Mouse (Mus musculus): ENCODE measurements around the gene 4833423E24Rik. TPM values are rescaled to one million over a fixed set of nuclear protein-coding genes. Genes with fewer than 3 reads are reported as not detected.

Gene 4833423E24Rik
- 0.32 and 0.34 TPM in 2 replicates for polyA plus RNA-seq (2015; fragmentation: Nextera tagmentation; extraction: Ambion mirVana)

GRCm38 (mm10) chr2:85518879-85519278 is at the start of gene 4833423E24Rik:
4833423E24Rik (minus strand) TSS chr2:85519024.
- 28% methylated on average over 4 of the region's 4 CpGs for WGBS
- Histone ChIP-seq H3K4me1 (no peaks in the 10 kb centered on the region), H3K27ac (no peak within 1 kb of the TSS), H3K4me3 (no peak within 1 kb of the TSS), H3K4me2 (replicated peaks) (no peak within 1 kb of the TSS), H3K27me3 (no peaks in the 10 kb centered on the region), H3K9me3 (no peaks in the 10 kb centered on the region), H3K9ac (no peak within 1 kb of the TSS), H3K36me3 (no peaks in the 10 kb centered on the region)
- ATAC-seq (ENCODE audit: low FRiP score, low read depth) = no peak

GRCm38 (mm10) chr2:85561187-85561586 is 42.4 kb upstream of the 4833423E24Rik start:
- Histone ChIP-seq H3K27ac (no peak overlapping the region), H3K9ac (no peak overlapping the region), H3K4me1 (no peaks in the 10 kb centered on the region), H3K9me3 (no peaks in the 10 kb centered on the region), H3K27me3 (no peaks in the 10 kb centered on the region), H3K36me3 (no peaks in the 10 kb centered on the region), H3K4me2 (replicated peaks) (no peak overlapping the region), H3K4me3 (no peak overlapping the region)
- 20% methylated on average over 4 of the region's 4 CpGs for WGBS
- no peak for ATAC-seq (ENCODE audit: low FRiP score, low read depth)

- Histone ChIP-seq H3K27ac (no peak overlapping the region), H3K9ac (no peak overlapping the region), H3K36me3 (no peaks in the 10 kb centered on the region), H3K4me3 (no peak overlapping the region), H3K4me1 (no peaks in the 10 kb centered on the region), H3K4me2 (replicated peaks) (no peak overlapping the region), H3K9me3 (no peaks in the 10 kb centered on the region), H3K27me3 (no peaks in the 10 kb centered on the region)
- no peak for ATAC-seq (ENCODE audit: low FRiP score, low read depth)
- WGBS = 57% methylated on average over 4 of the region's 4 CpGs
Observed at GRCm38 (mm10) chr2:85560226-85560625, 41.4 kb upstream of the 4833423E24Rik start.

GRCm38 (mm10) chr2:85554806-85555205 is 36.0 kb upstream of the 4833423E24Rik start:
- 46% methylated on average over 1 of the region's 1 CpGs for WGBS
- Histone ChIP-seq H3K9me3 (no peaks in the 10 kb centered on the region), H3K4me3 (no peak overlapping the region), H3K27me3 (no peaks in the 10 kb centered on the region), H3K4me2 (replicated peaks) (no peak overlapping the region), H3K36me3 (no peaks in the 10 kb centered on the region), H3K27ac (no peak overlapping the region), H3K4me1 (no peaks in the 10 kb centered on the region), H3K9ac (no peak overlapping the region)
- no peak for ATAC-seq (ENCODE audit: low FRiP score, low read depth)

- Histone ChIP-seq H3K9me3 (no peaks in the 10 kb centered on the region), H3K36me3 (no peaks in the 10 kb centered on the region), H3K9ac (no peak overlapping the region), H3K27ac (no peak overlapping the region), H3K4me3 (no peak overlapping the region), H3K4me1 (no peaks in the 10 kb centered on the region), H3K27me3 (no peaks in the 10 kb centered on the region), H3K4me2 (replicated peaks) (no peak overlapping the region)
- no peak for ATAC-seq (ENCODE audit: low FRiP score, low read depth)
- 70% methylated on average over 1 of the region's 1 CpGs for WGBS
Observed at GRCm38 (mm10) chr2:85533934-85534333, 15.1 kb upstream of the 4833423E24Rik start.

GRCm38 (mm10) chr2:85532082-85532778 is 13.4 kb upstream of the 4833423E24Rik start:
- H3K9ac ChIP-seq = no peak overlapping the region
- H3K4me2 ChIP-seq (replicated peaks) = no peak overlapping the region
- H3K4me1 ChIP-seq = no peaks in the 10 kb centered on the region
- H3K4me3 ChIP-seq = no peak overlapping the region
- no peak for ATAC-seq (ENCODE audit: low FRiP score, low read depth)
- H3K36me3 ChIP-seq = no peaks in the 10 kb centered on the region
- no peaks in the 10 kb centered on the region for H3K9me3 ChIP-seq
- no peaks in the 10 kb centered on the region for H3K27me3 ChIP-seq
- H3K27ac ChIP-seq = no peak overlapping the region
- WGBS = 61% methylated on average over 2 of the region's 2 CpGs

- no peak for ATAC-seq (ENCODE audit: low FRiP score, low read depth)
- H3K9me3 ChIP-seq = no peaks in the 10 kb centered on the region
- no peaks in the 10 kb centered on the region for H3K4me1 ChIP-seq
- H3K36me3 ChIP-seq = no peaks in the 10 kb centered on the region
- H3K4me3 ChIP-seq = no peak overlapping the region
- no peaks in the 10 kb centered on the region for H3K27me3 ChIP-seq
- H3K9ac ChIP-seq = no peak overlapping the region
- H3K27ac ChIP-seq = no peak overlapping the region
- 79% methylated on average over 2 of the region's 2 CpGs for WGBS
- no peak overlapping the region for H3K4me2 ChIP-seq (replicated peaks)
Observed at GRCm38 (mm10) chr2:85522859-85523489, 4.2 kb upstream of the 4833423E24Rik start.

- H3K4me1 ChIP-seq = no peaks in the 10 kb centered on the region
- H3K9me3 ChIP-seq = no peaks in the 10 kb centered on the region
- H3K9ac ChIP-seq = no peak overlapping the region
- ATAC-seq (ENCODE audit: low FRiP score, low read depth) = no peak
- H3K4me2 ChIP-seq (replicated peaks) = no peak overlapping the region
- H3K4me3 ChIP-seq = no peak overlapping the region
- no peaks in the 10 kb centered on the region for H3K27me3 ChIP-seq
- no peak overlapping the region for H3K27ac ChIP-seq
- 84% methylated on average over 10 of the region's 10 CpGs for WGBS
- H3K36me3 ChIP-seq = no peaks in the 10 kb centered on the region
Observed at GRCm38 (mm10) chr2:85518292-85518691, 532 bp downstream of the 4833423E24Rik start.

GRCm38 (mm10) chr2:85510376-85510775 is 8.4 kb downstream of the 4833423E24Rik start:
- no peak overlapping the region for H3K4me3 ChIP-seq
- no peaks in the 10 kb centered on the region for H3K4me1 ChIP-seq
- no peak overlapping the region for H3K4me2 ChIP-seq (replicated peaks)
- no peaks in the 10 kb centered on the region for H3K36me3 ChIP-seq
- H3K27me3 ChIP-seq = no peaks in the 10 kb centered on the region
- no peaks in the 10 kb centered on the region for H3K9me3 ChIP-seq
- WGBS = 64% methylated on average over 3 of the region's 3 CpGs
- no peak overlapping the region for H3K9ac ChIP-seq
- H3K27ac ChIP-seq = no peak overlapping the region
- ATAC-seq (ENCODE audit: low FRiP score, low read depth) = no peak

- no peak overlapping the region for H3K9ac ChIP-seq
- 75% methylated on average over 5 of the region's 5 CpGs for WGBS
Observed at GRCm38 (mm10) chr2:85490396-85490795, 28.4 kb downstream of the 4833423E24Rik start.

GRCm38 (mm10) chr2:85466801-85467325 is 52.0 kb downstream of the 4833423E24Rik start:
- H3K4me2 ChIP-seq (replicated peaks) = no peak overlapping the region
- H3K36me3 ChIP-seq = no peaks in the 10 kb centered on the region
- H3K9me3 ChIP-seq = peaks cover 5% of the 10 kb centered on the region; the same call in 1 of the 2 replicates
- WGBS = 86% methylated on average over 3 of the region's 3 CpGs
- no peak overlapping the region for H3K4me3 ChIP-seq
- H3K9ac ChIP-seq = no peak overlapping the region
- no peak for ATAC-seq (ENCODE audit: low FRiP score, low read depth)
- H3K27ac ChIP-seq = no peak overlapping the region
- no peaks in the 10 kb centered on the region for H3K4me1 ChIP-seq
- H3K27me3 ChIP-seq = no peaks in the 10 kb centered on the region

More at GRCm38 (mm10) chr2:85490396-85490795, 28.4 kb downstream of the 4833423E24Rik start:
- no peaks in the 10 kb centered on the region for H3K36me3 ChIP-seq
- no peak for ATAC-seq (ENCODE audit: low FRiP score, low read depth)
- no peaks in the 10 kb centered on the region for H3K9me3 ChIP-seq
- no peak overlapping the region for H3K4me2 ChIP-seq (replicated peaks)
- no peaks in the 10 kb centered on the region for H3K4me1 ChIP-seq
- H3K27me3 ChIP-seq = no peaks in the 10 kb centered on the region
- no peak overlapping the region for H3K4me3 ChIP-seq
- H3K27ac ChIP-seq = no peak overlapping the region

GRCm38 (mm10) chr2:85443539-85443938 is 75.3 kb downstream of the 4833423E24Rik start, which contains the start of gene Olfr995:
Olfr995 (minus strand) TSS chr2:85443639.
- Histone ChIP-seq H3K27me3 (no peaks in the 10 kb centered on the region), H3K36me3 (no peaks in the 10 kb centered on the region), H3K9ac (no peak within 1 kb of the TSS), H3K4me2 (replicated peaks) (no peak within 1 kb of the TSS), H3K4me3 (no peak within 1 kb of the TSS), H3K4me1 (no peaks in the 10 kb centered on the region), H3K9me3 (no peaks in the 10 kb centered on the region), H3K27ac (no peak within 1 kb of the TSS)
- ATAC-seq (ENCODE audit: low FRiP score, low read depth) = no peak
- WGBS = 10% methylated on average over 1 of the region's 1 CpGs

All from limb, embryonic 13.5 days (tissue).